Mouse (Mus musculus) lung, postnatal 25 days (tissue): ENCODE results near the gene Ipo8.

Experiments
- DNase-seq: peaks from one replicate; pipeline ENCODE4 v3.0.0; 2022; ENCODE audit warnings: low spot score

The Ipo8 gene

GRCm38 (mm10) chr6:148830748-148831727, at the start of gene Ipo8:
Gene Ipo8, minus strand, starts transcription at chr6:148831467.
- DNase-seq, result peak; percentile 95

- no peak for DNase-seq
Measured at GRCm38 (mm10) chr6:148873911-148874310, 42.6 kb upstream of the Ipo8 start.

- no peak for DNase-seq
Measured at GRCm38 (mm10) chr6:148845629-148846028, 14.4 kb upstream of the Ipo8 start.

DNA sequence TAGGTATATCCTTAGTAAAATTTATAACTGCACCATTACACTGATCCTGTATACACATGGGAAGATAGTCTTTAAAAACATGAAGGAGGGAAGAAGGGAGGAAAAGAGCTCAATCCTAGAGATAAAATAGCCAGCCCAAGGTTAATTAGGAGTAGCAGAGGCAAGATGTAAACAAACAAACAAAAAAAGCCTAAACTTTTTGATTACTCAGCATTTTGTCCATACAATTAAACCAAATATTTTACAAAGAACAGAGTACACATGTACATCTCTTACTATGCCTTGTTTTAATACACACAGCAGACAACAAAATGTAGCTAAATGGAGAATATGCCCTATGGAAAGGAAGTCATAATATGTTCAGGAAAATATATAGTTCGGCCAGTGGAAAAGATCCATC, 10.5 kb upstream of the Ipo8 start:
- no peak for DNase-seq

GRCm38 (mm10) chr6:148838460-148838859, 7.2 kb upstream of the Ipo8 start:
- no peak for DNase-seq

- DNase-seq, result no peak
Measured at GRCm38 (mm10) chr6:148831728-148832121, 458 bp upstream of the Ipo8 start.

- no peak for DNase-seq
Measured at GRCm38 (mm10) chr6:148830355-148830747, 916 bp downstream of the Ipo8 start.

GRCm38 (mm10) chr6:148826119-148826518, 5.1 kb downstream of the Ipo8 start:
- DNase-seq, result no peak

- no peak for DNase-seq
Measured at GRCm38 (mm10) chr6:148818624-148819343, 12.5 kb downstream of the Ipo8 start.

DNA sequence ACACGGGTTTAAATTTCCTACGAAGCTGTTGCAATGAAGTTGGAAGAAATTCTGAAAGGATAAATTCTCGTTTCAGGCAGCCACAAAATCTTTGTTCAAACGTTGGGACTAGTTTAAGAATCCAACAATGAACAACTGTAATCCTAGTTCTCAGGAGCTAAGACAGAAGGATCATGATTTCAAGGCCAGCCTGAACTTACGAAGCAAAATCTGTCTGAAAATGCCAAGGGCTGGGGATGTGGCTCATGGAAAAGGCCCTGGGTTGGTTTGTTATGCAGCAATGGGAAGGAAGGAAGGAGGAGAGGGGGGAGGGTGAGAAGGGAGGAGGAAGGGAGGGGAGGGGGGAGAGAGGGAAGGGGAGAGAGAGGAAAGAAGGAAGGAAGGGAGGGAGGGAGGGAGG, 14.5 kb downstream of the Ipo8 start:
- no peak for DNase-seq

- DNase-seq, result no peak
Measured at GRCm38 (mm10) chr6:148811117-148811516, 20.1 kb downstream of the Ipo8 start.

GRCm38 (mm10) chr6:148799773-148800172, 31.5 kb downstream of the Ipo8 start:
- DNase-seq, result no peak

DNA sequence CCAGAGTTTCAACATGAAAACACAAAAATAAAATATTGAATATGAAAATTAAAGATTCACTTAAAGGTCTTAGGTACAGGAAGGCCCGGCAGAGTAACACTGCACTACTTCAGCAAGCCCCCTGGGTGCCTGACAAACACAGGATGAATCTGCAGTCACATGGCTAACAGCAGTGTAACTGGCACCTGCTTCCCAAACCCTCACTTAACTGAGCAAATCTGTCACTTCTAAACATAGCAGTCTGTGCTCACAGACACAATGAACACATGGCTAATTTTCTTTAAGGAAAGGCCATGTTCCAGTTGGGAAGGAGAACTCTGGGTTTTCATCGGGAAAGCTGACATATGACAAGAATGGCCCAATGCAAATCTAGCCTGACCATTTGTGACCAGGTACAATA, 36.1 kb downstream of the Ipo8 start:
- no peak for DNase-seq

DNA sequence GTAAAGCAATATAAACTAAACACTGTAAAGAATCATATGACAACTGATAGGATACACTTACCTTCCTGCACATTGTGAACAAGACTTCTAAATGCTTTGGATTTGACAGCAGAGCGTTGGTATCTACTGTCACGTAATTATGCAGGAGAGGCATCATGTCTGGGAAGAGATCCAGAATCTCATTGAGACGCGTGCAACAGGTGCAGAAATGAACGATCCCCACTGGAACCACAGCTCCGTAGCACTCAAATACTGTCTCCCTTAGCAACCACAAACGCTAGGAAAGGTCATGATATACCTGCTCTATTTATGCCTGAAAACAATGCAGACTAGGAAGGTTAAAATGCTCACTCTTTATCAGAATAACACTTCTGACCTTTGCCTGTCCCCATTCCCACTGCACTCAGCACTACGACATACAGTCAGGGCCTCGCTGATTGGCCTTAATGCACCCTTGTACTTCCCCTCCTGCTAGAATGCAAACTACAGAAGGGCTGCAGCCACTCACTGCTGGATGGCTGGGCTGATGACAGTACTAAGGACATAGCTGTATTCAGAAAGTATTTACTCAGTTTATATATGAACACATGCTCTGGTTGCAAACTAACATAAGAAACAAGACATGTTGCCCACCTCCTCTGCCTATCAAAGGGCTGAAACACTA, 42.1 kb downstream of the Ipo8 start:
- DNase-seq, result no peak

- no peak for DNase-seq
Measured at GRCm38 (mm10) chr6:148786186-148786585, 45.1 kb downstream of the Ipo8 start.

GRCm38 (mm10) chr6:148784418-148784817, 46.8 kb downstream of the Ipo8 start:
- DNase-seq, result no peak

DNA sequence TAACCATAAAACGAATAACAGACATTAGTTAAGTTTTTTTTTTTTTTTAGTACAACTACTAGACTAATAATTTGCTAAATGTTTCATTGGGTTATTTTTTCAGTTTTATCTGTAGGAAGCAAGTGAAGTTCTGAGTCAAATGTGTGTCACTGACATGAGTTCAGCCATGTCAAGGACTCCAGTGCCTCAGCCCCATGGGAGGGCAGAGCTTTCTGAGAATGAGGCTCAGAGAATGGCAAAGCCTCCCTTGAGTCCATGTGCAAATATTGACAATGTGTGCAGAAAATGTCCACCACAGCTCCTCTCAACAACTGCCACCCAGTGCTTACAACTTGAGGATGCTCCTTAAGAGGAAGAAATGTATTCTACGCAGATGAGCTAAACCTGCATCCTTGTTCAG, 55.0 kb downstream of the Ipo8 start:
- no peak for DNase-seq

DNA sequence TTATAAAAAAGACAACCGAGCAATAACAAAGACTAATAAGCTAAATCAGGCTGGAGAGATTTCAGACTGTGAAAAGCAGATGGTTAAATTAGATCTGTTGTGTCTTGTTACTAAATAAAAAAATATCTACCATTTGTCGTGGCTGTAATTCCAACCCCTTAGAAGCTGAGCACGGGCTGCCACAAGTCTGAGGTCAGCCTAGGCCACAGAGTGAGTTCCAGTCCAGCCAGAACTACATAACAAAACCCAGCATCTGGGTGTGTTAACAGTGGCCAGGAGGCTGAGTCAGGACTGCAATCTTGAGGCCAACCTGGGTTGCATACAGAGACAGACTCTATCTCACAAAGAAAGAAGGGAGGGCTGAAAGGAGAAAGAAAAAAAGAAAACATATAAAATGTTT, 59.8 kb downstream of the Ipo8 start:
- DNase-seq, result no peak

DNA sequence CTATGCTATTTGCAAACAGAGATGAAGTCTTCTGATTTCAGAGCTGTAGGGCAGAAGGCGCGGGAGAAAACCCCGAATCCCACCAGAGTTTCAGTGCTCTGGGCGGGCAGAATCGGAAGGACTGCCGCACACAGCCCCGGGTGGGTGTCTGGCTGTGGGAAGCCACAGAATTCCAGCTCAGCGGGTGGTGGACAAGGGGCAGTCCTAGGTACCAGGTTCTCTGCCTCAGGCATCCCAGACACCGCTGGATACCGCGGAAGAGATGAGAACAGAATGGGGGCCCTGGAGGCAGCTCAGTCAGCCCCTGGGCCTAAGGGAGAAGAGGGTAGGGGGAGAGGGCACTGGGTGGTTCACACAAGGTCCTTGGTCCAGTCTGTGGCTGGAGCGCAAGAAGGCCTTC, 62.8 kb downstream of the Ipo8 start:
- no peak for DNase-seq

DNA sequence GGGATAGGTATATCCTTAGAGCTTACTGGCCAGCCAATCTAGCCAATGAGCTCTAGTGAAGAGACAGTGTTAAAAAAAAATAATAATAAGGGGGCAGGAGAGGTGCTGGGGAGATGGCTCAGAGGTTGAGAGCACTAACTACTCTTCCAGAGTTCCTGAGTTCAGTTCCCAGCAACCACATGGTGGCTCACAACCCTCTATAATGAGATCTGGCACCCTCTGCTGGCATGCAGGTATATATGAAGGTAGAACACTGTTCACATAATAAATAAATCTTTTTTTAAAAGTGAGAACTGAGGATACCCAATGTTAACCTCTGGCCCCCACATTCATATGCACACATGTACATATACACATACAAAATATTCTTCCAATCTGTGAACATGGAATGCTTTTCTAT, 64.0 kb downstream of the Ipo8 start:
- DNase-seq, result no peak

- DNase-seq, result no peak
Measured at GRCm38 (mm10) chr6:148761967-148762712, 69.1 kb downstream of the Ipo8 start.

GRCm38 (mm10) chr6:148761475-148761874, 69.8 kb downstream of the Ipo8 start:
- no peak for DNase-seq
